Mouse (Mus musculus): ENCODE results near the gene Clstn3.
A peak's percentile ranks its signal among the peaks of the same experiment; 100 is the strongest.
"Not testable (repeated sequence)": the region's sequence is repeated elsewhere in the genome, so short reads cannot be mapped to it uniquely, and the experiment has no call there.

Clstn3 gene

GRCm38 (mm10) chr6:124464305-124465271 is at the start of gene Clstn3:
Clstn3 (minus strand) TSS chr6:124464794.
- peak; percentile 96 to 98 for DNase-seq

DNA sequence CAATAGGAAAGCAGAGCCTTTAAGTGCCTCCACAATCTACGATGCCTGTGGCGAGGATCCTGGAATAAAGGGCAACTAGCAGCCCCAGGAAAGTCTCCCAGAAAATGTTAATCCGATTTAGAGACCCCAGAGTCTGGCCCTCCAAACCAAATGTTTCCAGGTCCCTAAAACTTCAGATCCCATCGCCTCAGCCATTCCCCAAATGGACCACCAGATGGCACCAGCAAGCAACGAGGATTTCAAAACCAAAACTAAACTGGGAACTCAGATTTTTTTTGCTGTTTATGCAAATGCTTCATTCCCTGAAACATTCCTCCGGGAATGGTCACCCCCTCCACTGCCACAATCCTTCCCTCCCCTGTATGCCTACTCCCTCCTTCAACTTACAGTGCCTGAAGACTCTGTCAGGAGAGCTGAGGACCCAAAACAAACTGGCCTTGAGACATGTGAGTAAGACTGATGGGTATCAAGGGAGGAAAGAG is 47.8 kb upstream of the Clstn3 start, which contains the start of gene C1ra:
C1ra (plus strand) TSS at position 51 of the 482 bp plus-strand sequence.
- peak; percentile 50 to 75 for DNase-seq

GRCm38 (mm10) chr6:124511936-124512335 is 47.3 kb upstream of the Clstn3 start:
- DNase-seq = no peak

DNA sequence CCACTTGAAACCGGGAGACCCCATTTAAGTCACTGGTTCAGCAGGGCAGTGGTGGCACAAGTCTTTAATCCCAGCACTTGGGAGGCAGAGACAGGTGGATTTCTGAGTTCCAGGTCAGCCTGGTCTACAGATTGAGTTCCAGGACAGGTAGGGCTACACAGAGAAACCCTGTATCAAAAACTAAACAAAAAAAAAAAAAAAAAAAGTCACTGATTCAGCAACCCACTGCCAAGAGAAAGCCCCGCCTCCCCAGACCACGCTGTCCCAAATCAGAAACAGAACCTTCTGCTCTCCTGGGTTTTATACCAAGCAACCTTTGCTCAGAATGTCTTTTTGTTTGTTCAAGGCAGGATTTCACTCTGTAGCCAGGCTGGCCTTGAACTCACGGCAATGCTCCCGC is 44.6 kb upstream of the Clstn3 start:
- not testable (repeated sequence) for DNase-seq

GRCm38 (mm10) chr6:124508292-124508691 is 43.7 kb upstream of the Clstn3 start:
- DNase-seq = peak; percentile 75 to 78

GRCm38 (mm10) chr6:124506991-124507390 is 42.4 kb upstream of the Clstn3 start:
- DNase-seq = peak; percentile 50 to 51

GRCm38 (mm10) chr6:124505028-124505427 is 40.4 kb upstream of the Clstn3 start:
- no peak for DNase-seq

DNA sequence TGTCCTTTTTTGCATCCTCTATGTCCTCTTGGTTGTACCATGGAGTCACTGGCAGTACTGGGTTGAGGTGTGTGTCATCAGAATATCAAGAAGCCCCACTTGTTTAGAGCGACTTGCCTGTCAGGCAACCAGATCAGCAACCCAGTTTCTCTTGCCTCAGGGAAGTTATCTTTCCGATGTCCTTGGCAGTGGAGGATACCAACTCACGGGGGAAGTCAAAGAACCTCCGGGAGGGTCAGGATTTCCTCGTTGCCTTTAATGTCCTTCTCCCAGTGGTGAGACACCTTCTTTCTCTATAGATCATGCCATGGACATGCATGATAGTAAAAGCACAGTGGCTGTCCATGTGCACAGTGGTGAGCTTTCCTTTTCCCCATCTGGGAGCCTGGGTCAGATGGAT is 37.4 kb upstream of the Clstn3 start:
- DNase-seq = no peak

DNA sequence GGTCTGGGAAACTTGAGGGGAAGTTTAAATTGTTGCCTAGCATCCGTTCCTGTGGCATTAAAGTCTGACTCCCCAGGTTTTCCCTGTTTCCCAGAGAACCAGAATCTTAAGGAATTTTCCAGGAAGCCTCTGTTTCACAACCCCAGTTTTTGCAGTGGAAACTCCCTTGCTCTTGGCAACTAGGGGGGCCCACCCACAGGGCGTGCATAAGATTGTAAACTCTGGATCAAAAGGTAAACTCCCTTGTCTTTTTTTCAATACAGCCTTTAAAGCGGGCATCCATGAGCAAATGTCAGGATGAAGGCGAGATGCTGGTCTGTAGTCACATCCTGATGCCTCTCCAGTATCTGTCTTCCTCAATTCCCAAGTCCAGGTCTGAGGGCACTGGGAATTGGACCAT is 36.9 kb upstream of the Clstn3 start:
- DNase-seq = no peak

GRCm38 (mm10) chr6:124499914-124500566 is 35.4 kb upstream of the Clstn3 start:
- DNase-seq = no peak

GRCm38 (mm10) chr6:124496054-124496453 is 31.5 kb upstream of the Clstn3 start:
- no peak for DNase-seq

DNA sequence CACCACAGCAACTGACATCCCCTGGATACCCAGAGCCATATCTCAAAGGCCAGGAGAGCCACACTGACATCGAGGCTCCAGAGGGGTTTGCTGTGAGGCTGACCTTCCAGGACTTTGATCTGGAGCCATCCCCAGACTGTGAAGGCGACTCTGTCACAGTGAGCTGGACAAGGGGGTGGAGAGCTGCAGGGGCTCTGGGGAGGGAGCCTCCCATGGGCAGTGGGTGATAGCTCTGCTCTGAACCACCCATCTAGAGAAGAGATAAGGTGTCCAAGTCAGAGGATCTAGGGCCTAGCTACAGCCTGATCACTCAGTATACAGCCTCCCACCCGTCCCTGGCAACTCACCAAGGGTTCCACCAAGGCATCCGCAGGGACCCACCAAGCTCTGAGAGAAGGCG is 29.3 kb upstream of the Clstn3 start:
- no peak for DNase-seq

DNA sequence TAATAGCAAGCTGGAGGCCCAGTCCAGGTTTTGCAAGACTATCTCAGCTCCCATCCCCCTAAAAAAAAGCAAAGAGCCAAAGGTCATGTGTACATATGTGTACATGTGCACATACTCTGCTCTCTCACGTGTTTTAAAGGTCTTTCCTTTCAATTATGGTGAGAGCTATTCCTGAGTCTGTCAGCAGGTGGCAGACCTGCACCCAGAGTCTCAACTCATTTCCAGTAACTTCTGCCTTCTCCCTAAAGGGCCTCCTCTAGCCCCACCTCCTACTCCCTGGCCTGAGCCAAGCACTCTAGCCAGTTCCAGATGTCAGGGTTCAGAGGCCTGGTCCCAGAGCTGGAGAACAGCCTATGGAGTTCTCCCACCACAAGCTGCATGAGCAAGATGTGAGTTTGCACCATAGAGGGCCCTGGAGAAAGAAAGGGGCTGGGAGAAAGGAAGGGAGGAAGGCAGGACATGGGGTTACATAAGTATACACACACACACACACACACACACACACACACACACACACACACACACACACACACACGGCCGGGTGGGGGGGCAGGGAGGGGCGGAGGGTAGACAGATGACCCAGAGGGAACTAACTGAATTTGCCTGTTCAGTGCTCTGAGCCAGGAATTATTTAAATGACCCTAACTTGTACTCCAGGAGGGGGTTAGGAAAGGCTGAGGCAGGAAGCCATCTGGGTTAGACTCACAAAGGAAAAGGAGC is 28.4 kb upstream of the Clstn3 start, which contains the start of gene C1rl:
C1rl (plus strand) TSS at position 272 of the 720 bp plus-strand sequence.
- DNase-seq = peak; percentile 75 to 80

DNA sequence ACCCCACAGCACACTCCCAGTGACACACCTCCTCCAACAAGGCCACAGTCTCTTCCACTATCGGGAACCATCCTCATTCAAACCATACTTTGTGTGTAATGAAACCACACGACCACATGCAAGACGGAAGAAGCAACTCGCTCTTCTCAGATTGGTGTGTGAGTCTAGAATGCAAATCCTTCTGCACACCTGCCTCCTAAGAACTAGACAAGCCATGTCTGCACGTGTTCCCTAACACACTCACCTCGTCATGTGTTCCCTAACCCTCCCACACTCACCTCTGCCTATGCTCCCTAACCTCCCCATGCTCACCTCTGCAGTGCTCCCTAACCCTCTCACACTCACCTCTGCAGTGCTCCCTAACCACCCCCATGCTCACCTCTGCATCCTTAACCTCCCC is 26.8 kb upstream of the Clstn3 start:
- no peak for DNase-seq

GRCm38 (mm10) chr6:124488952-124489351 is 24.4 kb upstream of the Clstn3 start:
- DNase-seq = no peak

DNA sequence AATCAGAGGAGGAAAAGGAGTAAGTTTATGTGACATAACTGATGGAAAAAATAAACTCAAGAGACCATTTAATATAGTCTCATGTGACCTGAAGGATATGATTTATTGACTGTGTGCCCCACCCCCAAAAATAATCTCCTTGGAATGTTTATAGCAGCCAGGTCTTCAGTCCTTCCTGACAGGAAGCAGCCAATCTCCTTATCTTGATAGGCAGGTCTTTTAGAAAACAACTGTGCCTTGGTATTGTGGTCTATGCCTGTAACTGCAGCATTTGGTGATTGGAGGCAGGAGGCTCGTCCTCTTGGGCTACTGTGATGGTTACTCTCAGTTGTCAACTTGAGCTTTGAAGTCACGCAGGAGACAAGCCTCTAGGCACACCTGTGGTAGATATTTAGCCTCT is 22.9 kb upstream of the Clstn3 start:
- no peak for DNase-seq

GRCm38 (mm10) chr6:124485414-124486144 is 21.0 kb upstream of the Clstn3 start:
- no peak for DNase-seq

GRCm38 (mm10) chr6:124484851-124485250 is 20.3 kb upstream of the Clstn3 start:
- DNase-seq = no peak

- DNase-seq = not testable (repeated sequence)
Measured at GRCm38 (mm10) chr6:124483831-124484230, 19.2 kb upstream of the Clstn3 start.

GRCm38 (mm10) chr6:124481571-124481970 is 17.0 kb upstream of the Clstn3 start:
- peak; percentile 52 to 54 for DNase-seq

DNA sequence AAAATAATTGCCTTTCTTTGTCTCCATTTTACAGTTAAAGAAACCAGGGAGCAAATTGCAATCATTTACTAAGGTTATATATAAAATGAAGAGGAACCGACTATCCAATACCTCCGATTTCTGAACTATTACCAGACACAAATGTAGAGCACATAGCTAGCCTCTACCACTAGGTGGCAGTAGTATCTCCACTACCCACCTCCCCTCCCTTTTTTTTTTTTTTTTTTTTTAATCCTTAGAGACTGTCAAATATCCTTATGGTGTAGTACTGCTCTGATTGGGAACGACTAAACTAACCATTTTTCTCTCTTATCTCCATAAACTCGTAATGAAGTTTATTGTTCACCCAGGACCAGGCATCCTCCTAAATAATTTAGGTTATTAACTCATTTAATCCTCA is 15.7 kb upstream of the Clstn3 start:
- DNase-seq = peak; percentile 35 to 44

DNA sequence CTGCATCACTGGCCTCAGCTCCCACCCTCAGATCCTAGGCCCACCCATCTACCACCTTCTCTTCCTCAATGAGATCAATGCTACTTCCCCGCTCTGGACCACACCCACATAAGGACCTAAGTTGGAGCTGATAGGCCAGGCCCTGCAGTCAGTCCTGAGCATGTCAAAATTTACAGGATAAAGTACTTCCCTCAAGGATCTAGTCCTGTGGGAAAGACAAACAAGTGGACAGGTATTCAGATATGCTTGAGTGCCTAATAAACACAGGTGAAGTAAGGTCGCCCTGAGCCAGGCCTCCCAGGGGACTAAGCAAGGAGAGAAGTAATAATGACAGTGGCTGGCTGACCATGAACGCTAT is 15.0 kb upstream of the Clstn3 start:
- no peak for DNase-seq

Measured in cerebellum, adult 18-20 months (tissue).